Mouse (Mus musculus): ENCODE data around the gene Fbxw4.
"Not testable (repeated sequence)": the region's sequence is repeated elsewhere in the genome, so short reads cannot be mapped to it uniquely, and the experiment has no call there.

Fbxw4 gene

GRCm38 (mm10) chr19:45580235-45580634, 79.9 kb downstream of the Fbxw4 start:
- DNase-seq (ENCODE audit: low spot score in 2 of 2) = no peak

- DNase-seq (ENCODE audit: low spot score in 2 of 2) = no peak
Observed at GRCm38 (mm10) chr19:45579416-45579815, 80.7 kb downstream of the Fbxw4 start.

- DNase-seq (ENCODE audit: low spot score in 2 of 2) = no peak
Observed at GRCm38 (mm10) chr19:45578976-45579375, 81.1 kb downstream of the Fbxw4 start.

GRCm38 (mm10) chr19:45577141-45577750, 82.9 kb downstream of the Fbxw4 start:
- no peak for DNase-seq (ENCODE audit: low spot score in 2 of 2)

GRCm38 (mm10) chr19:45575632-45576001, 84.5 kb downstream of the Fbxw4 start:
- no peak for DNase-seq (ENCODE audit: low spot score in 2 of 2)

GRCm38 (mm10) chr19:45574941-45575631, 85.0 kb downstream of the Fbxw4 start:
- no peak for DNase-seq (ENCODE audit: low spot score in 2 of 2)

- DNase-seq (ENCODE audit: low spot score in 2 of 2) = no peak
Observed at GRCm38 (mm10) chr19:45574339-45574898, 85.7 kb downstream of the Fbxw4 start.

GRCm38 (mm10) chr19:45573861-45574267, 86.2 kb downstream of the Fbxw4 start:
- peak; percentile 72 to 81 for DNase-seq (ENCODE audit: low spot score in 2 of 2)

- no peak for DNase-seq (ENCODE audit: low spot score in 2 of 2)
Observed at GRCm38 (mm10) chr19:45573033-45573432, 87.1 kb downstream of the Fbxw4 start.

- DNase-seq (ENCODE audit: low spot score in 2 of 2) = no peak
Observed at GRCm38 (mm10) chr19:45567367-45567766, 92.7 kb downstream of the Fbxw4 start.

GRCm38 (mm10) chr19:45565925-45566715, 94.0 kb downstream of the Fbxw4 start:
- DNase-seq (ENCODE audit: low spot score in 2 of 2) = no peak

- DNase-seq (ENCODE audit: low spot score in 2 of 2) = peak; percentile 92 to 93
Observed at GRCm38 (mm10) chr19:45560153-45560890, 99.8 kb downstream of the Fbxw4 start, which contains the start of the genes Poll and Gm17018. TSS of gene Poll (minus strand) at chr19:45560531. TSS of gene Gm17018 (plus strand) at chr19:45560615.

- no peak for DNase-seq (ENCODE audit: low spot score in 2 of 2)
Observed at GRCm38 (mm10) chr19:45554136-45554535, 106.0 kb downstream of the Fbxw4 start.

GRCm38 (mm10) chr19:45552187-45552586, 107.9 kb downstream of the Fbxw4 start:
- DNase-seq (ENCODE audit: low spot score in 2 of 2) = no peak

GRCm38 (mm10) chr19:45549948-45550347, 110.2 kb downstream of the Fbxw4 start:
- no peak for DNase-seq (ENCODE audit: low spot score in 2 of 2)

- DNase-seq (ENCODE audit: low spot score in 2 of 2) = no peak
Observed at GRCm38 (mm10) chr19:45549128-45549915, 110.8 kb downstream of the Fbxw4 start.

GRCm38 (mm10) chr19:45548196-45548595, 111.9 kb downstream of the Fbxw4 start:
- DNase-seq (ENCODE audit: low spot score in 2 of 2) = not testable (repeated sequence)

GRCm38 (mm10) chr19:45544925-45545321, 115.2 kb downstream of the Fbxw4 start:
- peak; percentile 75 to 88 for DNase-seq (ENCODE audit: low spot score in 2 of 2)

- no peak for DNase-seq (ENCODE audit: low spot score in 2 of 2)
Observed at GRCm38 (mm10) chr19:45544152-45544924, 115.8 kb downstream of the Fbxw4 start.

- DNase-seq (ENCODE audit: low spot score in 2 of 2) = no peak
Observed at GRCm38 (mm10) chr19:45542061-45542460, 118.1 kb downstream of the Fbxw4 start.

All from right cerebral cortex, postnatal 10 days (tissue).